Mouse (Mus musculus): Measurements from ENCODE around the gene Prss46. TPM values are rescaled to one million over a fixed set of nuclear protein-coding genes. Genes with fewer than 3 reads are reported as not detected.

Gene Prss46
- polyA plus RNA-seq, 1 experiment from 2014 or later, result not detected

GRCm38 (mm10) chr9:110825426-110825825, 18.9 kb upstream of the Prss46 start:
- Histone ChIP-seq H3K4me1 (ENCODE audit: control insufficient read depth, insufficient read depth, low read length) (no peaks in the 10 kb centered on the region), H3K27me3 (ENCODE audit: control insufficient read depth, insufficient read depth, low read length) (no peaks in the 10 kb centered on the region), H3K9ac (ENCODE audit: low read length) (no peak overlapping the region), H3K27ac (ENCODE audit: low read depth, low read length) (no peak overlapping the region), H3K36me3 (ENCODE audit: control insufficient read depth, insufficient read depth, low read length) (no peaks in the 10 kb centered on the region), H3K9me3 (ENCODE audit: control insufficient read depth, low read length) (no peaks in the 10 kb centered on the region), H3K4me2 (ENCODE audit: low read depth) (no peak overlapping the region), H3K4me3 (ENCODE audit: low read depth, low read length) (no peak overlapping the region)
- WGBS, result 95% methylated on average over 4 of the region's 4 CpGs
- DNase-seq (ENCODE audit: low spot score) (no peak), ATAC-seq (ENCODE audit: insufficient read depth, low FRiP score, low TSS enrichment) (no peak)

- H3K4me1 ChIP-seq (ENCODE audit: control insufficient read depth, insufficient read depth, low read length), result no peaks in the 10 kb centered on the region
- DNase-seq (ENCODE audit: low spot score), result no peak
- 71% methylated on average over 7 of the region's 7 CpGs for WGBS
- no peaks in the 10 kb centered on the region for H3K36me3 ChIP-seq (ENCODE audit: control insufficient read depth, insufficient read depth, low read length)
- H3K4me3 ChIP-seq (ENCODE audit: low read depth, low read length), result no peak overlapping the region
- no peaks in the 10 kb centered on the region for H3K27me3 ChIP-seq (ENCODE audit: control insufficient read depth, insufficient read depth, low read length)
- H3K9me3 ChIP-seq (ENCODE audit: control insufficient read depth, low read length), result no peaks in the 10 kb centered on the region
- no peak overlapping the region for H3K9ac ChIP-seq (ENCODE audit: low read length)
- no peak for ATAC-seq (ENCODE audit: insufficient read depth, low FRiP score, low TSS enrichment)
- no peak overlapping the region for H3K27ac ChIP-seq (ENCODE audit: low read depth, low read length)
- H3K4me2 ChIP-seq (ENCODE audit: low read depth), result no peak overlapping the region
These were observed 18.5 kb upstream of the Prss46 start for GRCm38 (mm10) chr9:110825832-110826231.

GRCm38 (mm10) chr9:110826390-110826789, 17.9 kb upstream of the Prss46 start, which contains the start of gene Prss43:
Gene Prss43, plus strand, starts transcription at chr9:110826690.
- no peak for ATAC-seq (ENCODE audit: insufficient read depth, low FRiP score, low TSS enrichment)
- no peak within 1 kb of the TSS for H3K4me2 ChIP-seq (ENCODE audit: low read depth)
- no peaks in the 10 kb centered on the region for H3K36me3 ChIP-seq (ENCODE audit: control insufficient read depth, insufficient read depth, low read length)
- H3K4me1 ChIP-seq (ENCODE audit: control insufficient read depth, insufficient read depth, low read length), result no peaks in the 10 kb centered on the region
- H3K27ac ChIP-seq (ENCODE audit: low read depth, low read length), result no peak within 1 kb of the TSS
- no peak within 1 kb of the TSS for H3K9ac ChIP-seq (ENCODE audit: low read length)
- H3K27me3 ChIP-seq (ENCODE audit: control insufficient read depth, insufficient read depth, low read length), result no peaks in the 10 kb centered on the region
- H3K9me3 ChIP-seq (ENCODE audit: control insufficient read depth, low read length), result no peaks in the 10 kb centered on the region
- WGBS, result 74% methylated on average over 3 of the region's 3 CpGs
- no peak for DNase-seq (ENCODE audit: low spot score)
- H3K4me3 ChIP-seq (ENCODE audit: low read depth, low read length), result no peak within 1 kb of the TSS

GRCm38 (mm10) chr9:110833021-110833420, 11.3 kb upstream of the Prss46 start:
- ATAC-seq (ENCODE audit: insufficient read depth, low FRiP score, low TSS enrichment) (no peak), DNase-seq (ENCODE audit: low spot score) (no peak)
- H3K9me3 ChIP-seq (ENCODE audit: control insufficient read depth, low read length), result no peaks in the 10 kb centered on the region
- no peaks in the 10 kb centered on the region for H3K4me1 ChIP-seq (ENCODE audit: control insufficient read depth, insufficient read depth, low read length)
- H3K4me2 ChIP-seq (ENCODE audit: low read depth), result no peak overlapping the region
- WGBS, result 84% methylated on average over 5 of the region's 5 CpGs
- H3K4me3 ChIP-seq (ENCODE audit: low read depth, low read length), result no peak overlapping the region
- no peak overlapping the region for H3K9ac ChIP-seq (ENCODE audit: low read length)
- no peak overlapping the region for H3K27ac ChIP-seq (ENCODE audit: low read depth, low read length)
- H3K27me3 ChIP-seq (ENCODE audit: control insufficient read depth, insufficient read depth, low read length), result no peaks in the 10 kb centered on the region
- no peaks in the 10 kb centered on the region for H3K36me3 ChIP-seq (ENCODE audit: control insufficient read depth, insufficient read depth, low read length)

- no peak for ATAC-seq (ENCODE audit: insufficient read depth, low FRiP score, low TSS enrichment)
- Histone ChIP-seq H3K9me3 (ENCODE audit: control insufficient read depth, low read length) (no peaks in the 10 kb centered on the region), H3K4me3 (ENCODE audit: low read depth, low read length) (no peak within 1 kb of the TSS), H3K4me2 (ENCODE audit: low read depth) (no peak within 1 kb of the TSS), H3K27me3 (ENCODE audit: control insufficient read depth, insufficient read depth, low read length) (no peaks in the 10 kb centered on the region), H3K27ac (ENCODE audit: low read depth, low read length) (no peak within 1 kb of the TSS), H3K4me1 (ENCODE audit: control insufficient read depth, insufficient read depth, low read length) (no peaks in the 10 kb centered on the region), H3K9ac (ENCODE audit: low read length) (no peak within 1 kb of the TSS), H3K36me3 (ENCODE audit: control insufficient read depth, insufficient read depth, low read length) (no peaks in the 10 kb centered on the region)
- no peak for DNase-seq (ENCODE audit: low spot score)
- 82% methylated on average over 19 of the region's 19 CpGs for WGBS
These were observed 9.9 kb upstream of the Prss46 start, which contains the start of gene Prss45 for GRCm38 (mm10) chr9:110834411-110834810. Gene Prss45, plus strand, starts transcription at chr9:110834588.

- Histone ChIP-seq H3K36me3 (ENCODE audit: control insufficient read depth, insufficient read depth, low read length) (no peaks in the 10 kb centered on the region), H3K4me3 (ENCODE audit: low read depth, low read length) (no peak overlapping the region), H3K27me3 (ENCODE audit: control insufficient read depth, insufficient read depth, low read length) (no peaks in the 10 kb centered on the region), H3K9ac (ENCODE audit: low read length) (no peak overlapping the region), H3K4me1 (ENCODE audit: control insufficient read depth, insufficient read depth, low read length) (no peaks in the 10 kb centered on the region), H3K27ac (ENCODE audit: low read depth, low read length) (no peak overlapping the region), H3K9me3 (ENCODE audit: control insufficient read depth, low read length) (no peaks in the 10 kb centered on the region), H3K4me2 (ENCODE audit: low read depth) (no peak overlapping the region)
- ATAC-seq (ENCODE audit: insufficient read depth, low FRiP score, low TSS enrichment), result no peak
- DNase-seq (ENCODE audit: low spot score), result no peak
- 42% methylated on average over 10 of the region's 10 CpGs for WGBS
These were observed 9.3 kb upstream of the Prss46 start for GRCm38 (mm10) chr9:110834961-110835360.

GRCm38 (mm10) chr9:110836112-110836511, 8.2 kb upstream of the Prss46 start:
- H3K9ac ChIP-seq (ENCODE audit: low read length), result no peak overlapping the region
- H3K36me3 ChIP-seq (ENCODE audit: control insufficient read depth, insufficient read depth, low read length), result no peaks in the 10 kb centered on the region
- no peak overlapping the region for H3K4me2 ChIP-seq (ENCODE audit: low read depth)
- no peak for ATAC-seq (ENCODE audit: insufficient read depth, low FRiP score, low TSS enrichment)
- H3K9me3 ChIP-seq (ENCODE audit: control insufficient read depth, low read length), result no peaks in the 10 kb centered on the region
- H3K4me3 ChIP-seq (ENCODE audit: low read depth, low read length), result no peak overlapping the region
- H3K27ac ChIP-seq (ENCODE audit: low read depth, low read length), result no peak overlapping the region
- no peaks in the 10 kb centered on the region for H3K4me1 ChIP-seq (ENCODE audit: control insufficient read depth, insufficient read depth, low read length)
- H3K27me3 ChIP-seq (ENCODE audit: control insufficient read depth, insufficient read depth, low read length), result no peaks in the 10 kb centered on the region
- no peak for DNase-seq (ENCODE audit: low spot score)
- WGBS, result 64% methylated on average over 2 of the region's 2 CpGs

- Histone ChIP-seq H3K4me1 (ENCODE audit: control insufficient read depth, insufficient read depth, low read length) (no peaks in the 10 kb centered on the region), H3K36me3 (ENCODE audit: control insufficient read depth, insufficient read depth, low read length) (no peaks in the 10 kb centered on the region), H3K9ac (ENCODE audit: low read length) (no peak overlapping the region), H3K9me3 (ENCODE audit: control insufficient read depth, low read length) (no peaks in the 10 kb centered on the region), H3K27me3 (ENCODE audit: control insufficient read depth, insufficient read depth, low read length) (no peaks in the 10 kb centered on the region), H3K27ac (ENCODE audit: low read depth, low read length) (no peak overlapping the region), H3K4me2 (ENCODE audit: low read depth) (no peak overlapping the region), H3K4me3 (ENCODE audit: low read depth, low read length) (no peak overlapping the region)
- WGBS, result 81% methylated on average over 6 of the region's 6 CpGs
- ATAC-seq (ENCODE audit: insufficient read depth, low FRiP score, low TSS enrichment) (no peak), DNase-seq (ENCODE audit: low spot score) (no peak)
These were observed 3.4 kb upstream of the Prss46 start for GRCm38 (mm10) chr9:110840905-110841304.

- Histone ChIP-seq H3K4me1 (ENCODE audit: control insufficient read depth, insufficient read depth, low read length) (no peaks in the 10 kb centered on the region), H3K9ac (ENCODE audit: low read length) (no peak overlapping the region), H3K9me3 (ENCODE audit: control insufficient read depth, low read length) (no peaks in the 10 kb centered on the region), H3K4me2 (ENCODE audit: low read depth) (no peak overlapping the region), H3K27ac (ENCODE audit: low read depth, low read length) (no peak overlapping the region), H3K4me3 (ENCODE audit: low read depth, low read length) (no peak overlapping the region), H3K36me3 (ENCODE audit: control insufficient read depth, insufficient read depth, low read length) (no peaks in the 10 kb centered on the region), H3K27me3 (ENCODE audit: control insufficient read depth, insufficient read depth, low read length) (no peaks in the 10 kb centered on the region)
- no peak for DNase-seq (ENCODE audit: low spot score)
- ATAC-seq (ENCODE audit: insufficient read depth, low FRiP score, low TSS enrichment), result no peak
- WGBS, result 87% methylated on average over 2 of the region's 2 CpGs
These were observed 2.9 kb upstream of the Prss46 start for GRCm38 (mm10) chr9:110841438-110841837.
